Mouse (Mus musculus) thymus, adult 2 months (tissue): ENCODE measurements around the gene Lipi.

Source experiments
- CTCF ChIP-seq: fragments of 200-500 bp; IDR thresholded peaks from 2 replicates; pipeline ENCODE4 v1.5.1; 2012; ENCODE audit warnings: mild to moderate bottlenecking, control low read depth, low read length, moderate library complexity, borderline replicate concordance; ENCODE audit not compliant: control insufficient read depth, poor library complexity, insufficient read depth; ENCODE audit errors: extremely low read depth
- POLR2A ChIP-seq: fragments of 200-500 bp; IDR thresholded peaks from 2 replicates; pipeline ENCODE4 v1.6.1; 2012; ENCODE audit warnings: mild to moderate bottlenecking, low read length, control low read depth, moderate library complexity; ENCODE audit not compliant: control insufficient read depth, poor library complexity, insufficient read depth; ENCODE audit errors: extremely low read depth

- TF ChIP-seq CTCF (no peak), POLR2A (no peak)
Observed at GRCm38 (mm10) chr16:75617651-75618349, 31.9 kb upstream of the Lipi start.
